Mouse (Mus musculus): Measurements from ENCODE around the gene Usp24. TPM values are rescaled to one million over a fixed set of nuclear protein-coding genes. Genes with fewer than 3 reads are reported as not detected.

The Usp24 gene
- polyA plus RNA-seq, 1 experiment from 2014 or later, result 15.7 TPM

GRCm38 (mm10) chr4:106428616-106429015 is 112.6 kb downstream of the Usp24 start:
- ATAC-seq (ENCODE audit: low FRiP score, low TSS enrichment), result no peak
- no peak overlapping the region for H3K4me2 ChIP-seq (replicated peaks; ENCODE audit: low read depth, low read length)
- H3K36me3 ChIP-seq (ENCODE audit: control insufficient read depth, insufficient read depth, low read length), result peaks cover 80% of the 10 kb centered on the region
- H3K27ac ChIP-seq (ENCODE audit: low read depth, low read length), result no peak overlapping the region
- no peaks in the 10 kb centered on the region for H3K9me3 ChIP-seq (ENCODE audit: control insufficient read depth, low read length)
- H3K27me3 ChIP-seq (ENCODE audit: control insufficient read depth, insufficient read depth, low read length), result no peaks in the 10 kb centered on the region
- 89% methylated on average over 6 of the region's 6 CpGs for WGBS
- no peak overlapping the region for H3K4me3 ChIP-seq (ENCODE audit: low read length)
- no peak overlapping the region for H3K9ac ChIP-seq (ENCODE audit: low read depth, low read length)
- H3K4me1 ChIP-seq (ENCODE audit: control insufficient read depth, insufficient read depth, low read length), result no peaks in the 10 kb centered on the region

GRCm38 (mm10) chr4:106429106-106429505 is 113.1 kb downstream of the Usp24 start:
- Histone ChIP-seq H3K36me3 (ENCODE audit: control insufficient read depth, insufficient read depth, low read length) (peaks cover 78% of the 10 kb centered on the region), H3K27me3 (ENCODE audit: control insufficient read depth, insufficient read depth, low read length) (no peaks in the 10 kb centered on the region), H3K4me1 (ENCODE audit: control insufficient read depth, insufficient read depth, low read length) (no peaks in the 10 kb centered on the region), H3K4me3 (ENCODE audit: low read length) (no peak overlapping the region), H3K9me3 (ENCODE audit: control insufficient read depth, low read length) (no peaks in the 10 kb centered on the region), H3K9ac (ENCODE audit: low read depth, low read length) (no peak overlapping the region), H3K27ac (ENCODE audit: low read depth, low read length) (no peak overlapping the region), H3K4me2 (replicated peaks; ENCODE audit: low read depth, low read length) (no peak overlapping the region)
- ATAC-seq (ENCODE audit: low FRiP score, low TSS enrichment), result no peak
- WGBS, result 89% methylated on average over 7 of the region's 7 CpGs

GRCm38 (mm10) chr4:106430431-106430830 is 114.4 kb downstream of the Usp24 start:
- Histone ChIP-seq H3K27ac (ENCODE audit: low read depth, low read length) (no peak overlapping the region), H3K9me3 (ENCODE audit: control insufficient read depth, low read length) (no peaks in the 10 kb centered on the region), H3K4me1 (ENCODE audit: control insufficient read depth, insufficient read depth, low read length) (no peaks in the 10 kb centered on the region), H3K27me3 (ENCODE audit: control insufficient read depth, insufficient read depth, low read length) (no peaks in the 10 kb centered on the region), H3K4me3 (ENCODE audit: low read length) (no peak overlapping the region), H3K9ac (ENCODE audit: low read depth, low read length) (no peak overlapping the region), H3K4me2 (replicated peaks; ENCODE audit: low read depth, low read length) (no peak overlapping the region), H3K36me3 (ENCODE audit: control insufficient read depth, insufficient read depth, low read length) (peaks cover 72% of the 10 kb centered on the region)
- no peak for ATAC-seq (ENCODE audit: low FRiP score, low TSS enrichment)
- 94% methylated on average over 5 of the region's 5 CpGs for WGBS

- Histone ChIP-seq H3K36me3 (ENCODE audit: control insufficient read depth, insufficient read depth, low read length) (peaks cover 77% of the 10 kb centered on the region), H3K4me1 (ENCODE audit: control insufficient read depth, insufficient read depth, low read length) (no peaks in the 10 kb centered on the region), H3K4me2 (replicated peaks; ENCODE audit: low read depth, low read length) (no peak overlapping the region), H3K9me3 (ENCODE audit: control insufficient read depth, low read length) (no peaks in the 10 kb centered on the region), H3K4me3 (ENCODE audit: low read length) (no peak overlapping the region), H3K27ac (ENCODE audit: low read depth, low read length) (no peak overlapping the region), H3K27me3 (ENCODE audit: control insufficient read depth, insufficient read depth, low read length) (no peaks in the 10 kb centered on the region), H3K9ac (ENCODE audit: low read depth, low read length) (no peak overlapping the region)
- WGBS, result 84% methylated on average over 2 of the region's 2 CpGs
- ATAC-seq (ENCODE audit: low FRiP score, low TSS enrichment), result no peak
Observed at GRCm38 (mm10) chr4:106435426-106435825, 119.4 kb downstream of the Usp24 start.

GRCm38 (mm10) chr4:106436475-106436874 is 120.5 kb downstream of the Usp24 start:
- WGBS, result 71% methylated on average over 4 of the region's 4 CpGs
- Histone ChIP-seq H3K27ac (ENCODE audit: low read depth, low read length) (no peak overlapping the region), H3K9ac (ENCODE audit: low read depth, low read length) (no peak overlapping the region), H3K4me1 (ENCODE audit: control insufficient read depth, insufficient read depth, low read length) (no peaks in the 10 kb centered on the region), H3K4me3 (ENCODE audit: low read length) (no peak overlapping the region), H3K36me3 (ENCODE audit: control insufficient read depth, insufficient read depth, low read length) (peaks cover 76% of the 10 kb centered on the region), H3K27me3 (ENCODE audit: control insufficient read depth, insufficient read depth, low read length) (no peaks in the 10 kb centered on the region), H3K9me3 (ENCODE audit: control insufficient read depth, low read length) (no peaks in the 10 kb centered on the region), H3K4me2 (replicated peaks; ENCODE audit: low read depth, low read length) (no peak overlapping the region)
- no peak for ATAC-seq (ENCODE audit: low FRiP score, low TSS enrichment)

- peaks cover 76% of the 10 kb centered on the region for H3K36me3 ChIP-seq (ENCODE audit: control insufficient read depth, insufficient read depth, low read length)
- no peak overlapping the region for H3K4me2 ChIP-seq (replicated peaks; ENCODE audit: low read depth, low read length)
- ATAC-seq (ENCODE audit: low FRiP score, low TSS enrichment), result no peak
- H3K9me3 ChIP-seq (ENCODE audit: control insufficient read depth, low read length), result no peaks in the 10 kb centered on the region
- H3K4me3 ChIP-seq (ENCODE audit: low read length), result no peak overlapping the region
- H3K4me1 ChIP-seq (ENCODE audit: control insufficient read depth, insufficient read depth, low read length), result no peaks in the 10 kb centered on the region
- H3K27me3 ChIP-seq (ENCODE audit: control insufficient read depth, insufficient read depth, low read length), result no peaks in the 10 kb centered on the region
- no peak overlapping the region for H3K27ac ChIP-seq (ENCODE audit: low read depth, low read length)
- H3K9ac ChIP-seq (ENCODE audit: low read depth, low read length), result no peak overlapping the region
- 91% methylated on average over 5 of the region's 5 CpGs for WGBS
Observed at GRCm38 (mm10) chr4:106437207-106437606, 121.2 kb downstream of the Usp24 start.

- Histone ChIP-seq H3K9me3 (ENCODE audit: control insufficient read depth, low read length) (no peaks in the 10 kb centered on the region), H3K4me2 (replicated peaks; ENCODE audit: low read depth, low read length) (no peak overlapping the region), H3K27ac (ENCODE audit: low read depth, low read length) (no peak overlapping the region), H3K27me3 (ENCODE audit: control insufficient read depth, insufficient read depth, low read length) (no peaks in the 10 kb centered on the region), H3K4me3 (ENCODE audit: low read length) (no peak overlapping the region), H3K36me3 (ENCODE audit: control insufficient read depth, insufficient read depth, low read length) (peaks cover 81% of the 10 kb centered on the region), H3K9ac (ENCODE audit: low read depth, low read length) (no peak overlapping the region), H3K4me1 (ENCODE audit: control insufficient read depth, insufficient read depth, low read length) (no peaks in the 10 kb centered on the region)
- 95% methylated on average over 5 of the region's 5 CpGs for WGBS
- ATAC-seq (ENCODE audit: low FRiP score, low TSS enrichment), result no peak
Observed at GRCm38 (mm10) chr4:106438763-106439162, 122.8 kb downstream of the Usp24 start.

- no peak overlapping the region for H3K4me3 ChIP-seq (ENCODE audit: low read length)
- H3K36me3 ChIP-seq (ENCODE audit: control insufficient read depth, insufficient read depth, low read length), result peaks cover 45% of the 10 kb centered on the region
- H3K27ac ChIP-seq (ENCODE audit: low read depth, low read length), result no peak overlapping the region
- WGBS, result 81% methylated on average over 6 of the region's 6 CpGs
- no peak overlapping the region for H3K9ac ChIP-seq (ENCODE audit: low read depth, low read length)
- no peak for ATAC-seq (ENCODE audit: low FRiP score, low TSS enrichment)
- no peaks in the 10 kb centered on the region for H3K4me1 ChIP-seq (ENCODE audit: control insufficient read depth, insufficient read depth, low read length)
- no peaks in the 10 kb centered on the region for H3K9me3 ChIP-seq (ENCODE audit: control insufficient read depth, low read length)
- no peak overlapping the region for H3K4me2 ChIP-seq (replicated peaks; ENCODE audit: low read depth, low read length)
- H3K27me3 ChIP-seq (ENCODE audit: control insufficient read depth, insufficient read depth, low read length), result no peaks in the 10 kb centered on the region
Observed at GRCm38 (mm10) chr4:106443182-106443581, 127.2 kb downstream of the Usp24 start.

- Histone ChIP-seq H3K4me3 (ENCODE audit: low read length) (no peak overlapping the region), H3K36me3 (ENCODE audit: control insufficient read depth, insufficient read depth, low read length) (no peaks in the 10 kb centered on the region), H3K27me3 (ENCODE audit: control insufficient read depth, insufficient read depth, low read length) (no peaks in the 10 kb centered on the region), H3K4me1 (ENCODE audit: control insufficient read depth, insufficient read depth, low read length) (no peaks in the 10 kb centered on the region), H3K9ac (ENCODE audit: low read depth, low read length) (no peak overlapping the region), H3K9me3 (ENCODE audit: control insufficient read depth, low read length) (no peaks in the 10 kb centered on the region), H3K4me2 (replicated peaks; ENCODE audit: low read depth, low read length) (no peak overlapping the region), H3K27ac (ENCODE audit: low read depth, low read length) (no peak overlapping the region)
- WGBS, result 91% methylated on average over 8 of the region's 8 CpGs
- ATAC-seq (ENCODE audit: low FRiP score, low TSS enrichment), result no peak
Observed at GRCm38 (mm10) chr4:106449306-106449705, 133.3 kb downstream of the Usp24 start.

- no peak overlapping the region for H3K4me3 ChIP-seq (ENCODE audit: low read length)
- no peaks in the 10 kb centered on the region for H3K9me3 ChIP-seq (ENCODE audit: control insufficient read depth, low read length)
- no peak overlapping the region for H3K27ac ChIP-seq (ENCODE audit: low read depth, low read length)
- H3K9ac ChIP-seq (ENCODE audit: low read depth, low read length), result no peak overlapping the region
- no peaks in the 10 kb centered on the region for H3K36me3 ChIP-seq (ENCODE audit: control insufficient read depth, insufficient read depth, low read length)
- ATAC-seq (ENCODE audit: low FRiP score, low TSS enrichment), result no peak
- H3K4me1 ChIP-seq (ENCODE audit: control insufficient read depth, insufficient read depth, low read length), result no peaks in the 10 kb centered on the region
- no peak overlapping the region for H3K4me2 ChIP-seq (replicated peaks; ENCODE audit: low read depth, low read length)
- 62% methylated on average over 7 of the region's 7 CpGs for WGBS
- H3K27me3 ChIP-seq (ENCODE audit: control insufficient read depth, insufficient read depth, low read length), result no peaks in the 10 kb centered on the region
Observed at GRCm38 (mm10) chr4:106452401-106452800, 136.4 kb downstream of the Usp24 start.

Measured in kidney, embryonic 14.5 days (tissue).